Mouse (Mus musculus): Measurements from ENCODE around the gene Adamts3.

- TF ChIP-seq GATA1 (IDR thresholded peaks at IDR 0.05; ENCODE audit: borderline replicate concordance, low read length) (no peak), FLI1 (IDR thresholded peaks at IDR 0.05; ENCODE audit: low read length) (no peak)
These were observed at the start of gene Adamts3 for GRCm38 (mm10) chr5:89883051-89883907.
